In the genomic region with DNA sequence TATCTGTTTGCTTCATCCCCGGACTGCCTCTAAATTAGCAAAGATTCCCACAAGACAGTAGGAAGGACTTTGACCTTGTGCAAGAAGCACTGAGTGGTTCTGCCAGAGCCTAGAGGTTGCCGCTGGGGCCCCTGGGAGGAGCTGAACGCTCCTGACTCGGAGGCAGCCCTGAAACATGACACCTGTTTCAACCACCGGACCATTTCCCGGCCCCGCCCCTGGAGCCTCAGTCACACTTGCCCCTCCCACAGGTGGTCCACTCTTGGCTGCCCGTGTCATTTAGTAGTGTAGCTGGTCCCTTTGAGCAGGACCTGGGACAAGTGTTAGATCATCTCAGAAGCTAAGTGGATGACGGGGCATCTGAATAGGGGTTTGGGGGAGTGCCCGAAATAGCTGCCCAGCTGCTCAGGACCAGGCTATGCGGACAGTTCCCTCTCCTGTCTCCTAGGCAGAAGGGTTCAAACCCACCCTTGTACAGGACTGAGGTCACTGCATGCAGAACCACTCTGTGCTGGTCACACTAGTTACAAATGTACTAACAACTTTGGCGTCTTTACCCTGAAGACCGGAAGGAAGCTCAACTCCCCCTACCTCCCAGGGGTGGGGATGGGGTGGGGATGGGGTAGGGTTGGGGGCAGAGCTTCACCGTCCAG, we compare ENCODE assay signal across 8 mouse cellular contexts. TPM values are rescaled to one million over a fixed set of nuclear protein-coding genes. Genes with fewer than 3 reads are reported as not detected.
A peak's percentile ranks its signal among the peaks of the same experiment; 100 is the strongest.
DNase-seq lines count a peak whose midpoint lies in the region; ATAC-seq and TF ChIP-seq lines count a peak whose summit lies in the region.

No protein-coding gene starts in this region.

- WGBS in lung, embryonic 14.5 days, result 4% methylated on average over 14 of the region's 14 CpGs
- WGBS in intestine, embryonic 15.5 days, result 6% methylated on average over 14 of the region's 14 CpGs

- peaks cover 21% of the 10 kb centered on the region; the same call in 1 of the 2 replicates for H3K4me1 ChIP-seq in lung, embryonic 14.5 days (ENCODE audit: insufficient read depth)
- H3K4me1 ChIP-seq in intestine, embryonic 15.5 days (replicated peaks), result peaks cover 24% of the 10 kb centered on the region

- no peaks in the 10 kb centered on the region for H3K36me3 ChIP-seq in lung, embryonic 14.5 days (ENCODE audit: insufficient read depth)
- no peaks in the 10 kb centered on the region for H3K36me3 ChIP-seq in intestine, embryonic 15.5 days

- H3K27ac ChIP-seq in lung, embryonic 14.5 days (ENCODE audit: low read depth), result no peak overlapping the region
- no peak overlapping the region for H3K27ac ChIP-seq in intestine, embryonic 15.5 days

- H3K4me2 ChIP-seq in lung, embryonic 14.5 days, result no peak overlapping the region
- H3K4me2 ChIP-seq in intestine, embryonic 15.5 days (replicated peaks), result peak overlapping the region; percentile 26; the same call in 1 of the 2 replicates

- H3K9ac ChIP-seq in lung, embryonic 14.5 days, result no peak overlapping the region
- no peak overlapping the region for H3K9ac ChIP-seq in intestine, embryonic 15.5 days

- no peak for TF ChIP-seq CTCF in lung, embryonic 14.5 days (IDR thresholded peaks at IDR 0.05; ENCODE audit: low read depth)

- DNase-seq in lung, embryonic 14.5 days, result peak; percentile 59
- no peak for DNase-seq in lung, postnatal 14 days
- peak; percentile 83 for DNase-seq in embryo, embryonic 11 days
- DNase-seq in neural tube, embryonic 10.5 days (ENCODE audit: extremely low spot score, low spot score), result peak; percentile 59
- no peak for DNase-seq in urinary bladder, postnatal 10 days (ENCODE audit: low spot score)
- DNase-seq in layer of hippocampus, postnatal 36 days, result no peak
- no peak for DNase-seq in left cerebral cortex, adult 11 months (ENCODE audit: low spot score)

- peaks cover 48% of the 10 kb centered on the region for H3K27me3 ChIP-seq in lung, embryonic 14.5 days (ENCODE audit: insufficient read depth, low read length)
- H3K27me3 ChIP-seq in intestine, embryonic 15.5 days (replicated peaks), result peaks cover 26% of the 10 kb centered on the region

- ATAC-seq in lung, embryonic 14.5 days (ENCODE audit: insufficient read depth), result peak; percentile 48; the same call in 1 of the 2 replicates
- peak; percentile 94 for ATAC-seq in intestine, embryonic 15.5 days

- no peak overlapping the region for H3K4me3 ChIP-seq in lung, embryonic 14.5 days (ENCODE audit: low read depth, low read length)
- H3K4me3 ChIP-seq in intestine, embryonic 15.5 days (replicated peaks), result no peak overlapping the region

- H3K9me3 ChIP-seq in lung, embryonic 14.5 days (ENCODE audit: low read depth, low read length), result no peaks in the 10 kb centered on the region
- no peaks in the 10 kb centered on the region for H3K9me3 ChIP-seq in intestine, embryonic 15.5 days

RNA-seq across cellular contexts. Expression of gene Cntn2, which starts 1.8 kb away (rescaled TPM):
- polyA plus RNA-seq in lung, embryonic 14.5 days (2014; fragmentation: Nextera tagmentation; extraction: Ambion mirVana), result 0.65 and 0.72 TPM in 2 replicates
- 0.29 and 0.33 TPM in 2 replicates for polyA plus RNA-seq in intestine, embryonic 15.5 days (2015; fragmentation: Nextera tagmentation; extraction: Ambion mirVana)
- total RNA-seq in layer of hippocampus, postnatal 36 days (2021), result 10 to 100 TPM; 71.6 to 85.6 TPM

RNA-seq across cellular contexts. Expression of gene Tmem81, which starts 35.3 kb away (rescaled TPM):
- polyA plus RNA-seq in lung, embryonic 14.5 days (2014; fragmentation: Nextera tagmentation; extraction: Ambion mirVana), result 1.3 and 2.7 TPM in 2 replicates
- polyA plus RNA-seq in intestine, embryonic 15.5 days (2015; fragmentation: Nextera tagmentation; extraction: Ambion mirVana), result 1.8 and 2.0 TPM in 2 replicates
- 1 to 10 TPM; 5.1 to 7.3 TPM for total RNA-seq in layer of hippocampus, postnatal 36 days (2021)

Comparison
In these comparisons a context has a peak if more than half of its experiments do, and no peak if none do; other contexts are left out.
1. DNase-seq: peak in lung, embryonic 14.5 days (single experiment), embryo, embryonic 11 days (single experiment) and neural tube, embryonic 10.5 days (single experiment); none in lung, postnatal 14 days (single experiment), urinary bladder, postnatal 10 days (single experiment), layer of hippocampus, postnatal 36 days (0 of 2) and left cerebral cortex, adult 11 months (single experiment).